Mouse (Mus musculus) midbrain, embryonic 14.5 days (tissue): ENCODE data around the gene Hmbs. TPM values are rescaled to one million over a fixed set of nuclear protein-coding genes. Genes with fewer than 3 reads are reported as not detected.
A peak's percentile ranks its signal among the peaks of the same experiment; 100 is the strongest.

Experiments
- ATAC-seq: fragments of 200-750 bp; cut with Nextera tagmentation; 2 replicates; pipeline ENCODE4 v1.8.0; 2017; ENCODE audit warnings: moderate number of reproducible peaks, moderate library complexity; ENCODE audit not compliant: low FRiP score, low TSS enrichment
- DNase-seq: peaks from one replicate; pipeline ENCODE4 v3.0.0-alpha.2; 2015
- H3K27ac ChIP-seq: fragments of 300-500 bp; sonication (generic); replicated peaks from 2 replicates; pipeline ENCODE4 v1.5.1; 2014; ENCODE audit warnings: mild to moderate bottlenecking, low read depth, low read length, moderate library complexity
- H3K27me3 ChIP-seq: fragments of 300-500 bp; sonication (generic); 2 replicates; pipeline ENCODE4 v1.6.1; 2014; ENCODE audit warnings: low read length, control low read depth, mixed read lengths; ENCODE audit not compliant: control insufficient read depth, insufficient read depth
- H3K36me3 ChIP-seq: fragments of 300-500 bp; sonication (generic); 2 replicates; pipeline ENCODE4 v1.6.1; 2014; ENCODE audit warnings: low read length, control low read depth; ENCODE audit not compliant: control insufficient read depth, insufficient read depth
- H3K4me1 ChIP-seq: fragments of 300-500 bp; sonication (generic); 2 replicates; pipeline ENCODE4 v1.6.1; 2014; ENCODE audit warnings: mild to moderate bottlenecking, antibody characterized with exemption, low read length, control low read depth; ENCODE audit not compliant: control insufficient read depth, insufficient read depth
- H3K4me2 ChIP-seq: fragments of 300-500 bp; sonication (generic); 2 replicates; pipeline ENCODE4 v1.6.1; 2014; ENCODE audit warnings: mild to moderate bottlenecking, low read length, moderate library complexity
- H3K4me3 ChIP-seq: fragments of 300-500 bp; sonication (generic); replicated peaks from 2 replicates; pipeline ENCODE4 v1.5.1; 2014; ENCODE audit warnings: low read depth, low read length
- H3K9ac ChIP-seq: fragments of 300-500 bp; sonication (generic); replicated peaks from 2 replicates; pipeline ENCODE4 v1.6.1; 2014; ENCODE audit warnings: mild to moderate bottlenecking, low read length, moderate library complexity
- H3K9me3 ChIP-seq: fragments of 300-500 bp; sonication (generic); 2 replicates; pipeline ENCODE4 v1.6.1; 2016; ENCODE audit warnings: low read length, control low read depth, mixed read lengths; ENCODE audit not compliant: control insufficient read depth
- WGBS: fragments of 180-500 bp; shearing (Covaris S2); extraction: QIAGEN DNeasy Blood & Tissue Kit; methylation state at CpG from one replicate; pipeline ENCODE4 v1.1.7; 2014; 5-methylcytosine and 5-hydroxymethylcytosine counted together
- polyA plus RNA-seq: library from polyadenylated mRNA; unstranded; fragments of >200 nt; fragmentation: Nextera tagmentation; extraction: Ambion mirVana; gene quantifications from 2 replicates; pipeline ENCODE4 v1.2.1, GENCODE M21; 2014

Gene Hmbs
- polyA plus RNA-seq, 1 experiment from 2014 or later = 64.7 TPM

DNA sequence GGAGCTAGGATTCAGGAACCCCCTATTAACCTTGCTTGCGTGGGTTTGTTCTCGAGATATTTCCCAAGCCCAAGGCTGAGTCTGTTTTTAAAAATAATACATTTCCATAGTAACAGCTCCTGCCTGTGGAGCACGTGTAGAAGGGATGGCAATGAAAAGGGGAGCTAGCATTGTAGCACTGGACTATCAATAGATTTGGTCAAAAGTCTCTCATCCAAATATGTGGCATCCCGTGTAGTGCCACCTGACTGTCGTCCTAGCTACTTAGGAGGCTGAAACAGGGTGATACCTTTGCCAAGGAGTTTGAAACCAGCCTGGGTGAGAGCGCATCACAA lies 23.3 kb downstream of the Hmbs start:
- Histone ChIP-seq H3K9ac (peak overlapping the region; percentile 92; the same call in 1 of the 2 replicates), H3K9me3 (no peaks in the 10 kb centered on the region), H3K4me2 (peak overlapping the region; percentile 87), H3K4me1 (peaks cover 33% of the 10 kb centered on the region), H3K27me3 (no peaks in the 10 kb centered on the region), H3K27ac (peak overlapping the region; percentile 80), H3K4me3 (peak overlapping the region; percentile 94), H3K36me3 (peaks cover 7% of the 10 kb centered on the region)
- 12% methylated on average over 6 of the region's 6 CpGs for WGBS
- peak; percentile 31 for DNase-seq
- no peak for ATAC-seq

DNA sequence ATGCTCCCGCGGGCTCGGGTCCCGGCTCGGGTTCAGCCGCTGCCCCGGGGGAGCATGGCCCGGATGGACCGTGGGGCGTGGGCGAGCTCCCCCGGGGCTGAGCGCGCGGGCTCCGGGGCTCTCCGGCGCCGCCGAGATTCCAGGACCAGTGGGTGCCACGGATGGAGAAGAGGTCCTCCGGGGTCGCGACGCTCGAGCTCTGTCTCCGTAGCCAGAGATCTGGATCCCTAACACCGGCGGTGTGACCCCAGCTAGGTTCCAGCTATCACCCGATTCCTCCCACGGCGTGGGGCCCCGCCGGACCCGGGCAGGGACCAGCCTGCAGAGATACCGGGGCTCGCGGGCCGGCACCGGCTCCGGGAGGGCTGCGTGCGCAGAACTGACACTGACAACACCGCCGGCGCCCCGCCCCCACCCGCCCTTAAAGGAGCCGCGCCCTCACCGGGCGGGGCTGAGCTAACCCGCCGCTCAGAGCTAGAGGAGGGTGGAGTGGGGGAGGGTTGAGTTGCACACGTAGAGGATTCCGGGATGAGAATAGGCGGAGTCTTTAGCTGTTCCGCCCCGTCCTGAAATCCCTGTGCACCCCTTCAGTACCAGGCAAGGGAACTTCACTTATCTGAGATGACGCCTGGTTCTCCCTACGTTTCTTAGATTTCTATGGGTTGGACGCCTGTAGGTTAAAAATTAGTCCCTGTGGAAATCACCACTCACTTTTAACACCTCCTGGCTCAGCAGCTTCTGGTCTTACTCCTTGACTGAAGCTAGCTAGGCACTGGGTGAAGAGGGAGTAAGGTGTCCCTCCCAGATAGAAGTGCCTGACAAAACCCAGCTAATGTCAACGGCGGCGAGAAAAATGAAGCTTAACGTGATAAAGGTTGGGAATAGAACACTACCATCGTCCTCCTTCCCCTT lies 23.9 kb downstream of the Hmbs start, which contains the start of gene C2cd2l:
Gene C2cd2l, minus strand, starts transcription at position 399 of the 912 bp plus-strand sequence.
- H3K27me3 ChIP-seq = no peaks in the 10 kb centered on the region
- ATAC-seq = peak; percentile 99
- WGBS = under 1% methylated on average over 65 of the region's 67 CpGs
- peaks cover 33% of the 10 kb centered on the region for H3K4me1 ChIP-seq
- H3K9ac ChIP-seq = peak within 1 kb of the TSS; percentile 92
- peak within 1 kb of the TSS; percentile 87 for H3K4me2 ChIP-seq
- peak within 1 kb of the TSS; percentile 94 for H3K4me3 ChIP-seq
- peak within 1 kb of the TSS; percentile 80 for H3K27ac ChIP-seq
- peak; percentile 99 for DNase-seq
- no peaks in the 10 kb centered on the region for H3K9me3 ChIP-seq
- peaks cover 13% of the 10 kb centered on the region for H3K36me3 ChIP-seq

GRCm38 (mm10) chr9:44319105-44319886 lies 24.7 kb downstream of the Hmbs start:
- Histone ChIP-seq H3K4me3 (peak overlapping the region; percentile 94), H3K9me3 (no peaks in the 10 kb centered on the region), H3K27ac (peak overlapping the region; percentile 80), H3K27me3 (no peaks in the 10 kb centered on the region), H3K9ac (peak overlapping the region; percentile 92), H3K36me3 (peaks cover 22% of the 10 kb centered on the region), H3K4me2 (peak overlapping the region; percentile 87), H3K4me1 (peaks cover 33% of the 10 kb centered on the region)
- DNase-seq (peak; percentile 25), ATAC-seq (no peak; the same call in 1 of the 2 replicates)
- 2% methylated on average over 37 of the region's 37 CpGs for WGBS

DNA sequence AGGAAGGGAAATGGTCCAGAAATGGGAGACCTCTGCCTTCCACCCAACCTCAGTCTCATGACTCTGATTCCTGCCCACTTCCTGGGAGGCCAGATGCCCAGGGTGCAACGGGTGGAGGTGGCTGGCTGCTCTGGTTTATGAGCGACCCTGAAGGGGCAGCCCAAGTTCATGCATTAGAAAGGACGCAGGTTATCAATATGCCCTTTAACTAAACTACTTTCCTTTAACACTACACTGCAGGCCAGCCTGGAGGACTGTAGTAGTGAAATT lies 25.3 kb downstream of the Hmbs start:
- Histone ChIP-seq H3K9ac (peak overlapping the region; percentile 92), H3K9me3 (no peaks in the 10 kb centered on the region), H3K4me1 (peaks cover 33% of the 10 kb centered on the region), H3K4me2 (peak overlapping the region; percentile 87), H3K27me3 (no peaks in the 10 kb centered on the region), H3K27ac (no peak overlapping the region), H3K4me3 (peak overlapping the region; percentile 94), H3K36me3 (peaks cover 27% of the 10 kb centered on the region)
- DNase-seq (no peak), ATAC-seq (no peak)
- WGBS = 33% methylated on average over 3 of the region's 3 CpGs

- Histone ChIP-seq H3K9me3 (no peaks in the 10 kb centered on the region), H3K4me3 (peak overlapping the region; percentile 94; the same call in 1 of the 2 replicates), H3K4me1 (peaks cover 33% of the 10 kb centered on the region), H3K4me2 (peak overlapping the region; percentile 87), H3K9ac (peak overlapping the region; percentile 92; the same call in 1 of the 2 replicates), H3K36me3 (peaks cover 32% of the 10 kb centered on the region), H3K27me3 (no peaks in the 10 kb centered on the region), H3K27ac (no peak overlapping the region)
- DNase-seq = no peak
- 39% methylated on average over 5 of the region's 5 CpGs for WGBS
- ATAC-seq = no peak
These were observed 25.8 kb downstream of the Hmbs start for GRCm38 (mm10) chr9:44318076-44318825.

DNA sequence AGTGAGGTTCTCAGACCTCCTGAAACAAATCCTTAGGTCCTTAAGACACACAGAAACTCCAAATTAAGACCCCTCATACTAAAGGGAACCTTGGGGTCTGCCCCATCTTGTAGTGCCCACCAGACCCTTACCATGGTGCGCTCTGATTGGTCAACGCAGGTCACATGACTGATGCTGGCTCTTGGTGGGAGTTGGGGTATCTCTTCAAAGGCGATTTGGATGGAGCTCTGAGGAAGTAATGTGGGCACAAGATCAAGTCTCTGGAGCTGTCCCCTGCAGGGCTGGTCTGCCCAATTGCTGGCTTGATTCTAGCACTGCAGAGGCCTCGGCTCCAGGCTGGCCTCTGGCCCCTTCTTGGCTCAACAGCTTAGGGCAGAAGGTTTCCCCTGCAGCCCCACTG lies 26.6 kb downstream of the Hmbs start:
- 58% methylated on average over 4 of the region's 4 CpGs for WGBS
- H3K27ac ChIP-seq = no peak overlapping the region
- DNase-seq (no peak), ATAC-seq (no peak)
- H3K27me3 ChIP-seq = no peaks in the 10 kb centered on the region
- no peak overlapping the region for H3K4me3 ChIP-seq
- no peaks in the 10 kb centered on the region for H3K9me3 ChIP-seq
- H3K9ac ChIP-seq = no peak overlapping the region
- H3K36me3 ChIP-seq = peaks cover 40% of the 10 kb centered on the region
- H3K4me2 ChIP-seq = peak overlapping the region; percentile 87
- H3K4me1 ChIP-seq = peaks cover 33% of the 10 kb centered on the region

DNA sequence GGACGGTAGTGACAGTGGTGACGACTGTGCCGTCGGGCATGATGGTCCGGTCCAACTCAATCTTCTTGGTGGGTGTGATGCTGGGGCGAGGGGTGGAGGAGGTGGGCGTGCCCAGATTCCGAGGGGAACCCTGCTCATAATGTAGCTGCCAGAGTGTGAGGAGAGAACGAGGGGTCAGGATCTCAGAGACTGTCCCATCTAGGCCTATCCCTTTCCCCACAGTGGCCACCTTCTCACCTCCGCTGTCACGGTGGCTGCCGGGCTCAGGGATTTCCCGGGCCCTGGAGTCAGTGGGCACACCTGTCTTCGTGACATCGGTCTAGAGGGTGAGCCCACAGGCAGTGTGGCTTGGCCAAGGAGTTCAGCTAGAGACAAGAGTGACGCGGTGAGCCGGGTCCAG lies 29.1 kb downstream of the Hmbs start:
- Histone ChIP-seq H3K4me1 (peaks cover 24% of the 10 kb centered on the region), H3K27me3 (no peaks in the 10 kb centered on the region), H3K9me3 (no peaks in the 10 kb centered on the region), H3K36me3 (peaks cover 55% of the 10 kb centered on the region), H3K4me2 (no peak overlapping the region), H3K27ac (no peak overlapping the region), H3K9ac (no peak overlapping the region), H3K4me3 (no peak overlapping the region)
- no peak for DNase-seq
- 93% methylated on average over 18 of the region's 18 CpGs for WGBS
- no peak for ATAC-seq

DNA sequence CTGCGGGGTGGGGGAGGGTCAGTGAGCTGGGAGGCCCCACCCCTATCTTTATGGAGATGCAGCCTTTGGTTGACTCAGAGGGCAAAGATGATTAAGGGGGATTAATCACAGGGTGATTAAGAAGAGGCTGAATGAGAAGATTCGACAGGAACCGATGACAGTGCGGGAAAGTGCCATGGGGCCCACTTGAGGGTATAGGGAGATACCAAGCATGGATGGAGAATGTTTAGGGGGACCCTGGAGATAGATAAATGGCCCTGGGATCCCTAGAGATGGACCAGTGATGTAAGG lies 29.8 kb downstream of the Hmbs start:
- no peak for ATAC-seq
- no peak for DNase-seq

More for the DNA sequence above, 29.8 kb downstream of the Hmbs start:
- no peaks in the 10 kb centered on the region for H3K27me3 ChIP-seq
- H3K36me3 ChIP-seq = peaks cover 55% of the 10 kb centered on the region
- no peak overlapping the region for H3K27ac ChIP-seq
- no peaks in the 10 kb centered on the region for H3K9me3 ChIP-seq
- WGBS = 57% methylated on average over 4 of the region's 4 CpGs
- H3K4me2 ChIP-seq = no peak overlapping the region
- no peak overlapping the region for H3K9ac ChIP-seq
- H3K4me3 ChIP-seq = no peak overlapping the region
- peaks cover 23% of the 10 kb centered on the region for H3K4me1 ChIP-seq
